Mouse (Mus musculus) CD4-positive, CD25-positive, alpha-beta regulatory T cell, adult 4 months (primary cell): ENCODE measurements around the gene Chmp4b. TPM values are rescaled to one million over a fixed set of nuclear protein-coding genes. Genes with fewer than 3 reads are reported as not detected.

Source experiments
- ATAC-seq: one replicate; pipeline ENCODE4 v1.8.0; 2017
- polyA plus RNA-seq, 2 experiments: library from polyadenylated mRNA; unstranded; fragments of 100-300 nt; shearing (Covaris generic); gene quantifications; one replicate each; pipeline ENCODE4 v1.2.1; 2017

The Chmp4b gene
- polyA plus RNA-seq, 2 experiments from 2014 or later: 2.4 to 6.2 TPM

GRCm38 (mm10) chr2:154723473-154723872 lies 72.0 kb downstream of the Chmp4b start:
- ATAC-seq: no peak

GRCm38 (mm10) chr2:154729737-154730136 lies 78.2 kb downstream of the Chmp4b start:
- no peak for ATAC-seq

DNA sequence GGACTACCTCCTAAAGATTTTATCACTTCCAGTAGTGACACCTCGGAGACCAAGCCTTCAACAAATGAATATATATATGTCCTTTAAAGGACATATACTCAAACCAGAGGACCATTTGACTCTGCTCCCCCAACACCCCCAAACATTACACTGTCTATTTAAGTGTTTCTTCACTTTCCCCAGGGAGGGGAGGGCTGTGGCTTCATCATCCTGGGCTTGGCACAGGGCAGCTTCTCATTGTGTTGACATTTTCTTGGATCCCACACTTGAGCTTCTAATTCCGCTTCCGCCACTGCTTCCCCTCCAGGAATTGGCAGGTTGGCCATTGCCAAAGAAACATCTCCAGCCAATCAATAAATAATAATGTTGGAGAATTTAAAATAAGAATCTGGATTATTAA lies 79.3 kb downstream of the Chmp4b start:
- no peak for ATAC-seq

DNA sequence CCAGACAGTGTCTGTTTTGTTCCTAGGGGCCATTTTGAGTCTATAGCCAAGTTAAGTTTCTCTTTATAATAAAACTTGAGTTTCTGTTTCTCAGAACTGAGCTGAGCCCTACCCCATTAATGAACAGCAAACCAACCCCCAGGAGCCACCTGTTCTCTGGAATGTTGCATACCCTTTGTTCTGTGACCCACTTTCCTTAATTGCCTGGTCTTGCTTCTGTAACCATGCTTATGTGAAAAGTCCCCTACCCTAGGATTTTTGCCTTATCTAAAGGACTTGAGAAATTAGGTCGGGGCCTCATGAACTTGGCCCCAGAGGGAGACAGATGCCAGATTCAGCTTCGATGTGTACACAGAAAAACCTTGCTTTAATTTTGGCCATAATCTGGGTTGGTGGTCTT lies 80.4 kb downstream of the Chmp4b start:
- no peak for ATAC-seq

DNA sequence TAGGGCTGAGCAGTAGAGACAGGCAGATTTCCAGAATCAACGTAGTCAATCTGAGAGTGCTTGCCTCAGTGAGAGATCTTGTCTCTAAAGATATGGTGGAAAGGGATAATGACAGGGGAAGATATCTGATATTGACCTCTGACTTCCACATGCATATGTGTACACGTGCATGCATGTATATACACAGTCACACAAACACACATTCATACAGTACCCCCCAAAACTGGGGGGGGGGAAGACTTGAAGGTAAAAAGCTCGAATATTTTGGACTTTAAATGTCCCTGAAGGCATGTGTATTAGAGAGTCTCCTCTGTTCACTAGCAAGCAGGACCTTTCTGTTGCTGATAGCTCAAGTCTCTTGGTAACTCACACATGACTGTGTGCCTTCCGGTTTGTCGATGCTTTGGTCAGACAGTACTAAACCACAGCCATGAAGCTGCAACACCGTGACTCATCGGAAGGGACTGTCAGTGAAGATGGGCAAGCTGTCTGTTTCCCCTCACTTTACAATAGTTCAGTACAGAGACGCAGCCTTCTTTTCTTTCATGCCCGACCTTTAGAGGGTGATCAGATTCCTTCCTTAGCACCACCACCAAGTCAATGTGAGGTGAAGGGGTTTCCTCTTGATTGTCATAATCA lies 81.1 kb downstream of the Chmp4b start:
- ATAC-seq: peak; percentile 63

DNA sequence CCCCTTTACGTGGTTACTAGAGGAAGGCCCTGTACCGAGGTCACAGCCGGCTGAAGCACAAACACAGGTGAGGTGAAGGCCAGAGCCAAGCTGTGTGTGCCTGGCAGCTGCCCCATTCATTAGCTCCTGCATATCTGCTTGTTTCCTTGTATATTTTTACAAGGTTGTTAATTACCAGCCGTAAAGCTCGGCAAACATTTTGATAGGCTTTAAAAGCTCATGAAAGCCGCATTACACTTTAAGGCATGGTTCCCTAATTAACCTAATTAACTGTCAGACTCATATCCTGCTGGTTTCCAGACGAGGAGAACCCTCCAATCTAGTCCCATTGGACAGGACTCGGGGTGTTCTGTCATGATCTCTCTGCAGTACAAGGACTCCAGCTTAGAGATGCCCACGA lies 83.5 kb downstream of the Chmp4b start:
- no peak for ATAC-seq

- ATAC-seq: no peak
Observed at GRCm38 (mm10) chr2:154735416-154735815, 83.9 kb downstream of the Chmp4b start.

- ATAC-seq: no peak
Observed at GRCm38 (mm10) chr2:154735986-154736385, 84.5 kb downstream of the Chmp4b start.

DNA sequence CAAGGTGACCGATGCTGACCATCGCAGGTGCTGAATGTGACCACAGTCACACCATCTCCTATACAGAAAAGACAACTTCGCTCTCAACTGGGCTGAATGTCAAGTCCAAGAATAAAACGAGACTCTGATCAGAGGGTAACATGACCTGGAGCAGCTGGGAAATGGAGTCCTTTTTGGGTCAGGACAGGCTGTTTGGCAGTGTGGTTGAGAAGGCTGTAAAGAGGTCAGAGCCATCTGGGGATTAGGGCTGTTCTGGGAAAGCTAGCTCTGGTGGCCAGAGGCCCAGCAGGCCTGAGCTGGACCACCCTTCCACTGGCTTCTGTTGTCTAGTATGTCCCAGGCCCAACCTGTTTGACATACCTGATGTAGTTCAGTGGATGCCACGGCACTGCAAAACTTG lies 87.1 kb downstream of the Chmp4b start:
- ATAC-seq: no peak

GRCm38 (mm10) chr2:154742911-154743819 lies 91.7 kb downstream of the Chmp4b start:
- ATAC-seq: no peak

GRCm38 (mm10) chr2:154743915-154744314 lies 92.4 kb downstream of the Chmp4b start:
- no peak for ATAC-seq

Other genes starting within 250 kb of the Chmp4b start
- not detected for gene Snta1, start 243.6 kb upstream of the Chmp4b start, polyA plus RNA-seq
- 10 to 100 TPM; 22.9 to 33.0 TPM for gene Cbfa2t2, start 215.2 kb upstream of the Chmp4b start, polyA plus RNA-seq
- not detected for gene 1700003F12Rik, start 104.6 kb upstream of the Chmp4b start, polyA plus RNA-seq
- gene Actl10, start 99.9 kb upstream of the Chmp4b start, polyA plus RNA-seq: not detected
- gene Necab3, start 92.8 kb upstream of the Chmp4b start, polyA plus RNA-seq: under 1 TPM; 0.30 to 0.47 TPM
- 1 to 10 TPM in 1 of 2 experiments, under 1 TPM in 1; 0.42 to 1.5 TPM for gene E2f1, start 81.8 kb upstream of the Chmp4b start, polyA plus RNA-seq
- 10 to 100 TPM; 15.4 to 20.9 TPM for gene Pxmp4, start 48.0 kb upstream of the Chmp4b start, polyA plus RNA-seq
- under 1 TPM; 0.39 to 0.93 TPM for gene Zfp341, start 38.4 kb upstream of the Chmp4b start, polyA plus RNA-seq
- not detected for gene 4930519P11Rik, start 38.3 kb upstream of the Chmp4b start, polyA plus RNA-seq
- not detected for gene Gm14214, start 118.3 kb downstream of the Chmp4b start, polyA plus RNA-seq
- gene Raly, start 139.4 kb downstream of the Chmp4b start, polyA plus RNA-seq: 1 to 10 TPM; 8.0 to 8.6 TPM
- not detected for gene a, start 139.7 kb downstream of the Chmp4b start, polyA plus RNA-seq
- gene Eif2s2, start 241.2 kb downstream of the Chmp4b start, polyA plus RNA-seq: 100 to 1,000 TPM in 1 of 2 experiments, 10 to 100 TPM in 1; 85.5 to 102 TPM